Mouse (Mus musculus) B cell, adult 2 months (primary cell): ENCODE data around the gene Fbxw5.

Experiments
- DNase-seq, 2 experiments: peaks; one replicate each; pipeline ENCODE4 v3.0.0; 2022

The Fbxw5 gene

DNA sequence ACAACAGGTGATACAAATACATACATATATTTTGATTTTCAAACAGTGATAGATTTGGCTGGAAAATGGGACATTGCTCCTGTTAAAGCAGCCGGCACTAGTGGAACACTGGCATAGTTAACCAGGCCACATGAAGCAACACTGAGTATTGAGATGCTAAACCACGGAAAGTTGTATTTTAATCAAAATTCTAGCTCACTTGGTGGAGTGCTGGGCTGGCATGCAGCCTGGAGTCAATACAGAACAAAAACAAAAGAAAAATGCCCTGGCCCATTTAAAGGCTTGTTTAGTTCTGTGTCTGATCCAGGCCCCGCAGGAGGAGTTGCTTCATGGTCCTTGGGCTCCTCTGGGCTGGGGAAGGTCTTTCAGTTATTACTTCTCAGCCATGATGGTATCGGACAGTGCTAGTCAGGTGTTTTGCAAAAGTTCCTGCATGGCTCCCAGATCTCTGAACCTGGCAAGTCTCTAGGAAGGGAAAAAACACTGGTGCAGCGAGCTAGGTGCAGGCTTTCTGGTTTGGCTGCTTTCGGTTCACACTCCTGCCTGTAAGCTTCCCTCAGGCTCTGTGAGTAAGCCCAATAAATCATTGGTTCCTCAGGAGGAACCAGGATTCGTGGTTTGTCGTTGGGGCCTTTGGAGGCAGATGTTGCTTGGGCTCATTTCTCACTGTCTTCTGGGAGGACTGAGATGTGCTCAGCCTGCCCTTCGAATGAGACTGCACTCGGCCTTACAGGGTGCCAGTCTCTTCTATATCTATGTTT, 20.8 kb upstream of the Fbxw5 start:
- no peak for DNase-seq

DNA sequence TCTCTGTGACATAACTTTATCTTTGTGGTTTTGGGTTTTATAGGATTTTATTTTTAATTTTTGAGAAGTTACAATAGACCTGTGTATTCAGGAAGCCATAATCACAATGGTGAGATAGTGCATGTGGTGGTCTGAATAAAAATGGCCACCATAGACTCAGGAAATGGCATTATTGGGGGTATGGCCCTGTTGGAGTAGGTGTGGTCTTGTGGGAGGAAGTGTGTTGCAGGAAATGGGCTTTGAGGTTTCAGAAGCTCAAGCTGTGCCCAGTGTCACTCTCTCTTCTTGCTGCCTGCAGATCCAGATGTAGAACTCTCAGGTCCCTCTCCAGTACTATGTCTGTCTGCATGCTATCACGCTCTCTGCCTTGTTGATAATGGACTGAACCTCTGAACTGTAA, 20.0 kb upstream of the Fbxw5 start:
- no peak for DNase-seq

DNA sequence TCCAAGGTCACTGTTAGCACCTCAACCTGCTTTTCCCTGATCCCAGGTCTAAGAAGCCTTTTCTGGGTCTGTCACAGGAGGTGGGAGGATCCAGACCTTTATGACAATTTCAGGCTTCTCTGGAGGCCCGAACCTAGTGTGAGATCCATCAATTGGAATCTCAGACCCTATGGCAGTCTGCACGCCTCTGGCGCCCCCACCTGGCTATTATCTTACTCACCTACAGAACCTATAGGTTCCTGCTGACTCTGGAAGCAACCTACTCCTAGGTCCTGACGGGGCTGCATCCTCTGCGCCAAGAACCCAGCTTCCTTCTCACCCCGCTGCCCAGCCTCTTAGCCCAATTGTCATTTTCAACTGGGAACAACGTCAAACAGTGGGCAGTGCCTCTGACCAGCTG, 17.6 kb upstream of the Fbxw5 start:
- DNase-seq: peak; percentile 79 to 83

DNA sequence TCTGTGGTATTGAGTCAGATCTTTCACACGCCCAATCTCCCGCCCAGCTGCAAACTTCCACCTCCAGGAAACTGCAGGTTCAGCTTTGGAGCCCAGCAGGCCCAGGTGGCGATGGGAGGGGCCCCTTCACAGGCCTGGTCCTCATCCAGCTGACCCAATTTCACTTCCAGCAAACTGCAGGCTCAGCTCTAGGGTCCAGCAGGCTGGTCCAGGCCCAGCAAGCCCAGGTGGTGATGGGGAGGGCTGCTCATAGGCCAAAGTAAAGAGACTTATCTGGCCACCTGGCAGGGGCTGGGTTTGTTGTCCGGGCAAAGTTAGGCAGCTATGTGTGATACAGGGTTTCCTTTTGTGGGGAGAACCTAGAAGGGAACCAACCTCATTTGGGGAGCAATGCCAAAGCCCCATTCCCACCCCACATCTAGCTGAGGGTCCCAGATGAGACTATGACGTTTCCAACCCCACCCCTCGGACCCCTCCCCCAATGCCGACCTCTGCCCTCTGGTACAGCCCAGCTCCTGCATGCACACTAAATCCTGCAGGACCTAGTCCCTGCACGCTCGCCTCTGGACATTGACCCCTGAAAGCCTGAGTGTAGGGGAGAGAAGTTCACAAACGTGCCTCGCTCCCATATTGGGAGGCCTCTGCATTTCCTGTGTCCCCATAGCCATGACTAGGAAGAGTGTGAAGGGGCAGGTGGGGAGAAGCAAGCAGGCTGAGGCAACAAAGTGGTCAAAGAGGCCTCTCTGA, 15.5 kb upstream of the Fbxw5 start:
- DNase-seq: no peak

- DNase-seq: no peak
Observed at GRCm38 (mm10) chr2:25487965-25488670, 12.4 kb upstream of the Fbxw5 start.

DNA sequence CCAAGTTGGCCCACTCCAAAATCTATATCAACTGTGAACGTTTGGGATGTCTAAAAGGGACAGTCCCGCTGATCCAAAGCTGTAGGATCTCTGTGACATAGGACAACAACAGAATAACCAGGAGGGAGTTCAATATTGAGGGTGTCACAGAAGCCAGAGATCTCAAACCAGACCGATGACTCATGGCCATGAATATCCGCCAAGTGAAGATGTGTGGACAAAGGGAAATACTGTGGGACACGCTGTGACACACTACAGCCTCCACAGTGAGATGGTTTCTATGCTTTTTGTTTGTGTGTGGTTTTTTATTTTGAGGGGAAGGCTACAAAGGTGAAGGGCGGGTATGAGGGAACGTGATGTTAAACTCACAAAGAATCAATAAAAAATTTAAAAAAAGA, 11.9 kb upstream of the Fbxw5 start:
- DNase-seq: no peak

DNA sequence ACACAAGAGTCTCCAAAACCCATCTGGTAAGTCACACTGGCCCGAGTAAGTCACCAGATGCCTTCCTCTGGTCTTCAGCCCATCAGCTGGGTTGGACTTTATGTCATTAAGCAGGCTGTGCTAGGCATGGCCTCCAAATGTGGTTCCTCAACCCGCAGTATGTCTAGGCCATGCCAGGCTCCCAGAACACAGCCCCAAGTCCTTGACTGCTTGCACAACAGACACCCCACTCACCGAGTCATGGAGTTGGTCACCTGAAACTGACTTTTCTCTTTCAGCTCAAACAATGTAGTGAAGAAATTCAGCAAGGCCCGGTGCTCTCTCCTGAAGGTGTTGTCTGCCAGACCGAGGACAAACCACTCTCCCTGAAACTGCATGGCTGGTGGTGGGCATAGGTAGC, 7.6 kb upstream of the Fbxw5 start:
- DNase-seq: no peak

DNA sequence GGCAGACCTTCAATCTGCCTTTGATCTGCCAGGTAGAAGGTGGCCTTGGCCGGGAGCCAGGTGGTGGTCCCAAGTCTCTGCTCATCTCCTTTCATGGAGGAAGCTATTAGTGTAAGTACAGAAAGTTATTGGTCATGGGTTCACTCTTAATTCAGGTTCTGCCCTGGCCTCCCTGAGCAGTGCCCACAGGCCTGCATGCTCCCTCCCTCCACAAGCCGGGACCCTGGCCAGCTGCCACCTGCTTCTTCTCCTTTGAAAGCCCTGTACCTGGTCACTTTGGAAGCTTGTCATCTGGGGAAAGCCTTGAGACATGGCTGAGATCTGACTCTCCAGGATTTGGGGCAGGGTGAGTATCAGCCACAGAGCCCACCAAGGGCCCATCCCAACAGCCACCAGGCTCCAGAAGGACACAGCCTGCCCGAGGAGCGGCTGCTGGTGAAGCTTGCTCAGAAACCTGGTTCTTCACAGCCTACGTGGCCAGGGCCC, 7.0 kb upstream of the Fbxw5 start, which contains the start of gene Lcn12:
Lcn12 (minus strand) TSS at position 436 of the 486 bp plus-strand sequence.
- DNase-seq: no peak

DNA sequence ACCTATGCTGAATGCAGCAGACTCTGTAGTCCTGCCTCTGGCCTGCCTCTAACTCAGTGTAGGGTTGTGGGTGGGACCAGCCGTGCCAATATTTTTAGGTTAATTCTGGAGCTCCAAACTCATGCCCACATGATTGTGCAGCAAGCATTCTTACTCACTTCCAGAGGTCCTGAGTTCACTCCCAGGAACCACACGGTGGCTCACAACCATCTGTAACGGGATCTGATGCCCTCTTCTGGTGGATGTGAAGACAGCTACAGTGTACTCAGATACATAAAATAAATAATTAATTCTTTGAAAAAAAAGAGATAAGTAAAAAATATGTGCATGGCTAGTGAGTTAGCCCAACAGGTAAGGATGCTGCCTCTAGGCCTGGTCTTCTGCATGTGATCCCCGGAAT, 4.1 kb upstream of the Fbxw5 start:
- peak; percentile 24 to 36 for DNase-seq

DNA sequence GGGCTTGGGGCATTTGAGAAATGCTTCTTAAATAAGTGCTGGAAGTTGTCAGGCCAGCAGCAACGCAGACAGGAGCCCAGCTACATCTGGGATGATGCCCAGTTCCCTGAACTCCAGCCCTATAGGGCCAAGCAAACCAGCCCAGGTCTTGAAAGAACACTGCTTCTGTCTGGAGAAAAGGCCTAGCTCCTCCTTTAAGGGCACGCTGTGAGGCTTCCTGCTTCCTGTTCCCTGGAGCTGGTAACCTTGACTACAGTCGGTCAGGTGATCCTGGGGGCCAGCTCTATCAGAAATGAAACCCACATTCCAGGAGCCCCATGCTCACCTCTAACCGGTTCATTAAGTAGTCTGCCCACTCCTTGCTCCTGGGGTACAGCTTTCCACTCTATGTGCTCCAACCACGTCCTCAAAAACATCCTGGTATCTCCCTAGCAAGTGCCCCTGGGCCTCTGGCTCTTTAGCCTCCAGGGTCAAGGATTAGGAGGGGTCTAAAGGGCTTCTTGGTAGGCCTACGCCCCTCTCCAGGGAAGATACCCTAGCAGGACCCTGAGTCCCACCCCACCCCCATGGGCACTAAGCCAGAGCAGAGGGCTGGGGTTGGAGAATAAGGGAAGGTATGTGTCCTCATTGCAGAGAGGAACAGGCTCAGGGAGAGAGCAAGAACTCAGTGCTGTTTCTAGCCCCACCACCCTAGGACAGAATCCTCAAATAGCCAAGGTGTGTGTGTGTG, 2.5 kb upstream of the Fbxw5 start:
- no peak for DNase-seq

DNA sequence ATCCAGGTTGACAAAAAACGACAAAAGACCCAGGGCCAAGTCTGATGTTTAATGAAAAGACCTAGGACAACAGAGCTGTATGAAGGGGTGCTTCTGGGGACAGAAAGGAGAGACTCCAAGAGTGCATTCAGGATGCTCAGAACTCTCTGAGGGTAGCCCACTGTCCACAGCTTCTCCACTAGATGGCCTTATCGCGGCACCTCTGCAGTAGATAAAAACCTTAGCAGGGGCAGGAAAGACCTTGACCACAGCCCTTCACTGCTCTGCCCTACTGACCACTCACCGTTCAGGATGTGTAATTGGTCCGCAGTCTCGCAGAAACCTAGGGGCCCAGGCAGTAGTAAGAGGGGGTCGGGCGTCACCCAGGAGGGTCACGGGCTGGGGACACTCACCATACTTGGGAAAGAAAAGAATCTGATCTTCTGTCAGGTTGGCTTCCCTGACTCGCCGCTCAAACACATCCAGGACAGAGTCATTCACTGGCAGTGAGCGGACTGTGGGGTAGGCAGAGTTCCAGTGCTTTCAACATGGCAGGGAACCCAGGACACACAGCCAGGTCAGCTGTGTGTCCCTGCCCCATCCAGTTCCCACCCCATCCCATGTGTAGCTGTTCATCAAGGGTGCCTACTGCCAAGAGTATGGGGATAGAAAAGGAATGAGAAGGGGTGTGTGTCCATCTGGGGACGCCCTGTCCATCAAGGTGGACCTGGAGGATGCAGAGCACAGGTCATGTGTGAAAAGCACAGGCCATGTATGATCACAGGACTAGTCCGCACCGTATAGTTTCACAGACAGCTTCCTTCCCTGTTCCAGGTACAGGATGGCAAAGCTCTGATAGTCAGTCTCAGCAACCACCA, 1.7 kb upstream of the Fbxw5 start:
- no peak for DNase-seq

DNA sequence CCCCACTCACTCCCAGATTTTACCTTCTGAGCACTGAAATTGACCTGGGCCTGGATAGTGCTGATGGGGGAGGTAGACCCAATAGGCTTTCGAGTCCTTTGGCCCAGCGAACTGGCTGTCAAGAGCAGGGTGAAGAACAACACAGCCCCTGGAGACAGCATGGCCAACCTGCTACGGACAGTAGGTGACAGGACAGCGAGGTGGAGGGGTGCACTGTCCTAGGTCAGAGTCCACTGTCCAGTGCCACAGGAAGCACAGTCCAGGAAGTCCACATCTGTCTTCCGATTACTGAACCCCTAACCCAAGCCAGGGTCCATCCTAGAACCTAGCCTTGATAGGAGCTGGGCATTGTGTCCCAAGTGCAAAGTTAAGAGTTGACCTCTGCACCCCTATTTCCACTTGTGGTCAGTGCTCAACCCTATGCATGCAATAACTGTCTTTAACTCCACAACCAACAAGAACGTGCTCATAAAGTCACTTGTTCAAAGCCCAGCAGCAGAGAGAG, 427 bp upstream of the Fbxw5 start:
- no peak for DNase-seq

DNA sequence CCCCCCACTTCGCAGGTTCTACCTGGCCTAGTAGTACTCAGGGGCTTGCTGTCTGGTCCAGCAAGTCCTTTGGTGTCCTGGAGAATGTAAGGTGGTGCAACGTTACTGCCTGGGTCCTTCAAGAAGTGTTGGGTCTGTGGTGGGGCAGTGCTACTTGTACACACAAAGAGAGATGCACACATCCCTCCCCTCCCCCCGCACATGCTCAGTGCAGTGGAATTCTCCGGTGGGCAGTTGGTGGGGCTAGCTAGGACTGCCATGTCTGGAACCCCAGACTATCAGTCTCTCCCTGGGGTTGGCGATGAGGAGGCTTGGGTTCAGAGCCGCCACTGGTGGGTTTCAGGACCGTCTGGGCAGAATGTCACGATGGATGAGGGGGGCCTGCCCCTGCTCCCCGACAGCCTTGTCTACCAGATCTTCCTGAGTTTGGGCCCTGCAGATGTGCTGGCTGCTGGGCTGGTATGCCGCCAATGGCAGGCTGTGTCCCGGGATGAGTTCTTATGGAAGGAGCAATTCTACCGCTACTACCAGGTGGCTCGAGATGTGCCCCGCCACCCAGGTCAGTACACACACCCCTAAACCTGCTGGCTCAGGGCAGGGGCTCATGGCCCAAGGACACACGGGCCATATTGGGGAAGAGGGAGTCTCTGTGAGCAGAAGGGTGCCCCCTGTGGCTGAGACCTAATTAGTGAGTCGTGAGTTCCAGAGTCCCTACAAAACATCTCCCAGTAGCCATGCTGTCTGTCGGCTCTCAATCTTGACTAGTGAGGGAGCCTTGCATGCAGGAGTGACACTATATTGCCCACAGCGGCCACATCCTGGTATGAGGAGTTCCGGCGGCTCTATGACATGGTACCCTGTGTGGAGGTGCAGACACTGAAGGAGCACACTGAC, 1.3 kb downstream of the Fbxw5 start, which contains the start of gene C8g:
C8g (minus strand) TSS at position 127 of the 894 bp plus-strand sequence.
- DNase-seq: no peak

- no peak for DNase-seq
Observed at GRCm38 (mm10) chr2:25502726-25503125, 2.2 kb downstream of the Fbxw5 start.

GRCm38 (mm10) chr2:25504538-25504937, 4.0 kb downstream of the Fbxw5 start:
- DNase-seq: no peak

DNA sequence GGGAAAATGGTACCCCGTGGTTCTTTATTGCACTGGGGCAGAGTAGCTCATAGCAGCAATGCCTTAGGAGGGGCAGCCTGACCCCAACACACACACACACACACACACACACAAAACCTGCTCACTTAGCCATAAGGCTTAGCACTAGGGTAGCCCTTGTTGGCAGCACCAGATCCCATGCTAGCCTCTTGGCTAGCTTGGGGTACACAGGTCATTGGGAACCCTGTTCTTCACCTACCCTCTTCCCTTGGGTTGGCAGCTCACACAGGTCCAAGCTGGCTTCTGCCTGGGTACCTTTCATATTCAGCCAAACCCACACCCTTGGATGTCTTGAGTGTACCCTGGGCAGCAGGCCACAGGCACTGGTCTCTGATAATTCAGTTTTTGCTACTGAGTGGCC, 4.5 kb downstream of the Fbxw5 start:
- no peak for DNase-seq

DNA sequence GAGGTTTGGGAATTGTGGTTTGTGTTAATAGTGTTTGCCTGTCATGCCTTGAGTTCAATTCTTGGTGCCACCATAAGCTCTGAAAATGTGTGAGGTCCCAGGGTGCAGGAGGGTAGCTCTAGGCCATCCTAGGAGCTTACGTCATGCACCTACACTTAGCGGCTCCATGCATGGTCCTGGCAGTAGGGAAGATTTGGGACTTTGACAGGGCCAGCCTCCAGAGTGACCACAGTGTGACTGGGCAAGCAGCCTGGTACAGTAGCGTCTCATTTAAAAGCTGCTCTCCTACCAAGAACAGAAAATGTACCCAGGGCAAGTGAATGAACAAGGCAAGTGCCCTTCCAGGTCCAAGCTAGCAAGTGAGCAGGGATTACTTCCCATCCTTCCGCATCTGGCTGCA, 5.3 kb downstream of the Fbxw5 start:
- no peak for DNase-seq

DNA sequence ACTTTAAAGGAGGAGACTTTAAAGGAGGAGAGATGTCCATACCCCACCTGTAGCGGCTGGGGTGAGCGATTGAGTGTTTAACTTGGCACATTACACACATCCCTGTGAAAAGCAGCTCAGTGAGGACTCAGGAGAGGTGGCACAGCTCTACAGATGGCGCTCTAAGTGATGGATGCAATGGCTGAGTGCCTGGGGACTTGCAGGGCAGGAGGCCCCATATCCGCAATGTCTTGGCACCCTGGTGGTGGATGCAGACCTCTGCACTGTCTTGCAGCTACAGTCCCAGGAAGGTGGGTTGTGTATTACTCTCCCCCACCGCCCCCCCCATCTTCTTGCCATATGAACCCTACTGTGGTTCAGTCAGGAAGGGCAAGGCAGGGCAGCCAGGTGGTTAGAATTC, 6.4 kb downstream of the Fbxw5 start:
- peak; percentile 20 to 37 for DNase-seq

DNA sequence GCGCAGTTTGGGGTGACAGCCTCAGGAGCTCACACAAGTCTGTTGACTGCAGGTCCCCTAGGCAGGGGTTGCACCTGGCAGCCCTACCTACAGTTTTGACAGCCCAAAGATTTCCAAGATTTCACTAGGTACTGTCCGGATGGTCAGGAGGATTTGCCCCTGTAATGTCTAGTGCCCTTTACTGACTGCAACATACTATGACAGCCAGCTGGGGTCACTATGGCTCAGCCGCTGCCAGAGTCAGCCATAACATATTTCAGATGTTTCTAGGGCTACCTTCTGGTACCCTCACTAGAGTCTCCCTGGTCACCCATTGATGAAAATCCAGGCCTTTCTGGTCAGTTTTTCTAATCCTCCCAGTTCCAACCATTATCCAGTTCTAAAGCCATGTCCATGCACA, 9.4 kb downstream of the Fbxw5 start:
- DNase-seq: peak; percentile 21 to 30

DNA sequence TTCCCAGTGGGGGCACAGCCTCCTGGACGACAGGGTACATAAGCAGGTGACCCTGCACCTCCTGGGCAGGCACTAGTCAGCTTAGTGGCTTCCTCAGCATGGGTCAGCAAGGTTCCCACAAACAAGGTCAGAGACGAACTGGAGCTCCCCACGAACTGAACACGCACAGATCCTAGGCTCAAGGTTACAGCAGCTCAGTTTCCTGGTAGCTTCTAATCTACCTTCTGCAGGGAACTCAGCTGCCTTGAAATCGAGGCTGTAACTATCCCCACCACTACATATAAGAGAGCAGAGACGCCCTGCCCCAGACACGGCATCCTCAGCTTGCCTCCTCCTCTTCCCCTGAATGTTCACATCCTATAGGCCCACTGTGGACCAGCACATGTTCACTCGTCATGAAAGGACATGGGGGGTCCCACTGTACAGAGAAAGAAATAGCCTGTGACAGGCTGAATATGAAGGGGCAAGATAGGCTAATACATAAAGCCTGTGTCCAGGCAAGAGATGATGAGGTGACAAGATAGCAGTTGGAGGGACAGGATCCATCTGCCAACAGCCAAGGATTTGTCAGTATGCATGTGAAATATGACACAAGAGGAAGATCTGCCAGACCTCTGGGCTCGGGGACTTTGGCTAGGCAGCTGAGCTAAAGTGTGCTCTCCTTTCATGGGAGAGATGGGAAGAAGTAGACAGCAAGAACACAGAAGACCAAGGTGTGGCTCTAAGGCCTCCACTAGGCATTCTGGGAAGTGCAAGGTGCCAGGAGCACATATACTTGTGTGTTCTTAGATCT, 26.2 kb downstream of the Fbxw5 start:
- no peak for DNase-seq
